Mouse (Mus musculus) midbrain, postnatal 0 days (tissue): ENCODE data around the gene Cldn6. TPM values are rescaled to one million over a fixed set of nuclear protein-coding genes. Genes with fewer than 3 reads are reported as not detected.

ENCODE experiments used
- ATAC-seq: fragments of 200-750 bp; cut with Nextera tagmentation; 2 replicates; pipeline ENCODE4 v1.8.0; 2017; ENCODE audit warnings: moderate number of reproducible peaks, mild to moderate bottlenecking, moderate TSS enrichment, moderate library complexity; ENCODE audit not compliant: low FRiP score
- DNase-seq: peaks from one replicate; pipeline ENCODE4 v3.0.0-alpha.2; 2015; ENCODE audit warnings: low spot score
- H3K27ac ChIP-seq: fragments of 300-500 bp; sonication (generic); 2 replicates; pipeline ENCODE4 v1.5.1; 2014; ENCODE audit warnings: low read depth, mild to moderate bottlenecking, low read length, mixed read lengths
- H3K27me3 ChIP-seq: fragments of 300-500 bp; sonication (generic); 2 replicates; pipeline ENCODE4 v1.6.1; 2014; ENCODE audit warnings: low read length, control low read depth, mixed read lengths; ENCODE audit not compliant: insufficient read depth
- H3K36me3 ChIP-seq: fragments of 300-500 bp; sonication (generic); 2 replicates; pipeline ENCODE4 v1.6.1; 2014; ENCODE audit warnings: low read length, control low read depth, mixed read lengths; ENCODE audit not compliant: insufficient read depth
- H3K4me1 ChIP-seq: fragments of 300-500 bp; sonication (generic); 2 replicates; pipeline ENCODE4 v1.6.1; 2014; ENCODE audit warnings: mild to moderate bottlenecking, control low read depth, antibody characterized with exemption, low read length, mixed read lengths; ENCODE audit not compliant: insufficient read depth
- H3K4me2 ChIP-seq: fragments of 300-500 bp; sonication (generic); 2 replicates; pipeline ENCODE4 v1.6.1; 2014; ENCODE audit warnings: low read depth, mild to moderate bottlenecking, low read length, mixed read lengths; ENCODE audit not compliant: poor library complexity, severe bottlenecking
- H3K4me3 ChIP-seq: fragments of 300-500 bp; sonication (generic); 2 replicates; pipeline ENCODE4 v1.5.1; 2014; ENCODE audit warnings: low read depth, mild to moderate bottlenecking, low read length, moderate library complexity
- H3K9ac ChIP-seq: fragments of 300-500 bp; sonication (generic); replicated peaks from 2 replicates; pipeline ENCODE4 v1.6.1; 2014; ENCODE audit warnings: mild to moderate bottlenecking, low read length, moderate library complexity, mixed read lengths; ENCODE audit not compliant: poor library complexity, severe bottlenecking
- H3K9me3 ChIP-seq: fragments of 300-500 bp; sonication (generic); 2 replicates; pipeline ENCODE4 v1.6.1; 2016; ENCODE audit warnings: low read length, control low read depth
- CTCF ChIP-seq: IDR thresholded peaks from 2 replicates; pipeline ENCODE4 v1.5.1; 2016; ENCODE audit warnings: antibody characterized with exemption, mild to moderate bottlenecking
- WGBS: fragments of 180-500 bp; shearing (Covaris S2); extraction: QIAGEN DNeasy Blood & Tissue Kit; methylation state at CpG from one replicate; pipeline ENCODE4 v1.1.7; 2014; 5-methylcytosine and 5-hydroxymethylcytosine counted together
- polyA plus RNA-seq: library from polyadenylated mRNA; unstranded; fragments of >200 nt; fragmentation: Nextera tagmentation; extraction: Ambion mirVana; gene quantifications from 2 replicates; pipeline ENCODE4 v1.2.1, GENCODE M21; 2015
- total RNA-seq: library from RNA; depleted of rRNA; stranded (reverse); fragments of >200 nt; gene quantifications from 2 replicates; pipeline ENCODE4 v1.2.3, GENCODE M21; 2014

The Cldn6 gene
- total and polyA plus RNA-seq, 2 experiments from 2014 or later = 0.56 to 0.60 TPM

DNA sequence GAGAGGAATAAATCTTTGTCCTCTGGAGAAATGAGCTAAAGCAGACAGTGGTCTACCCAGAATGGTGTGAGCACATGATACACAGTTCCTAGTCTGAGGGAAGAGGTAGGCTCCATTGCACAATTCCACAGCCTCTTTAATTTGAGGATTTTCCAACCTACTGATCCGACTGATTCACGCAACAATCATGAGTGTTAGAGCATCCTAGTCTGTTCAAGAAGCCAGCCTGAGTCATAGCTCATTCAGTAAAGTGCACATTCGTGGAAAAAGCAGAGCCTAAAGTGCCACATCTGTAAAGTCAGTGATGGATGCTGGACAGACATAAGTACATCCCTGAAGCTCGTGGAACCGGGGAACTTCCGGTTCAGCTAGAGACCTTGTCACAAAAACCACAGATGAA, 27.7 kb upstream of the Cldn6 start:
- Histone ChIP-seq H3K27me3 (no peaks in the 10 kb centered on the region), H3K9me3 (no peaks in the 10 kb centered on the region), H3K4me2 (no peak overlapping the region), H3K9ac (no peak overlapping the region), H3K4me1 (no peaks in the 10 kb centered on the region), H3K36me3 (no peaks in the 10 kb centered on the region), H3K4me3 (no peak overlapping the region), H3K27ac (no peak overlapping the region)
- DNase-seq = no peak
- no peak for ATAC-seq
- TF ChIP-seq CTCF = no peak
- 84% methylated on average over 6 of the region's 6 CpGs for WGBS

GRCm38 (mm10) chr17:23653324-23653723, 25.7 kb upstream of the Cldn6 start:
- WGBS = 78% methylated on average over 1 of the region's 2 CpGs
- peak; percentile 30 for TF ChIP-seq CTCF
- H3K4me2 ChIP-seq = no peak overlapping the region

DNA sequence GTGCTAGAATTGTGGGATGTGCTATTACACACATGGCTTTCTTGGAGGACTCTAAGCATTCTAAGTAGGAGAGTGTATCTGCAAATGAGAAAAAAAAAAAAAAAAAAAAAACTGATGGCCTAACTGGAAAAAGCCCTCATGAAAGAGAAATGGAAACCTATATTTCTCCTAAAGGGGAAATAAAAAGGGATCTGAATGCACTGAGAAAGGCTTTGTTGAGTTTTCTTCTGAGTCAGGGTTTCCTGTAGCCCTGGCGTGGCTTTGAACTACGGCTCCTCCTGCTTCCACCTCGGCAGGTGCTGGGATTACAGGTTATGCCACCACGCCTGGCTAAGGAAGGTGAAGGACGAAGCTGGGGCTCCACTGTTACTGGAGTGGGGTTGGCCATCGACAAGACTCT, 25.0 kb upstream of the Cldn6 start:
- DNase-seq (no peak), ATAC-seq (no peak)
- Histone ChIP-seq H3K27ac (no peak overlapping the region), H3K27me3 (no peaks in the 10 kb centered on the region; the same call in 1 of the 2 replicates), H3K4me3 (no peak overlapping the region), H3K36me3 (no peaks in the 10 kb centered on the region), H3K9ac (no peak overlapping the region), H3K4me2 (no peak overlapping the region), H3K4me1 (no peaks in the 10 kb centered on the region), H3K9me3 (no peaks in the 10 kb centered on the region)
- TF ChIP-seq CTCF = no peak
- WGBS = 66% methylated on average over 6 of the region's 6 CpGs

More at GRCm38 (mm10) chr17:23653324-23653723, 25.7 kb upstream of the Cldn6 start:
- H3K36me3 ChIP-seq = no peaks in the 10 kb centered on the region
- DNase-seq (no peak), ATAC-seq (no peak)
- no peak overlapping the region for H3K27ac ChIP-seq
- H3K27me3 ChIP-seq = no peaks in the 10 kb centered on the region; the same call in 1 of the 2 replicates
- H3K4me3 ChIP-seq = no peak overlapping the region
- H3K9ac ChIP-seq = no peak overlapping the region
- H3K9me3 ChIP-seq = no peaks in the 10 kb centered on the region
- H3K4me1 ChIP-seq = no peaks in the 10 kb centered on the region

- Histone ChIP-seq H3K9ac (no peak overlapping the region), H3K36me3 (no peaks in the 10 kb centered on the region), H3K4me1 (no peaks in the 10 kb centered on the region), H3K27ac (no peak overlapping the region), H3K4me3 (no peak overlapping the region), H3K9me3 (no peaks in the 10 kb centered on the region), H3K4me2 (no peak overlapping the region), H3K27me3 (peaks cover 2% of the 10 kb centered on the region)
- TF ChIP-seq CTCF = no peak
- DNase-seq (no peak), ATAC-seq (no peak)
- WGBS = 63% methylated on average over 2 of the region's 2 CpGs
Measured at GRCm38 (mm10) chr17:23654410-23654809, 24.6 kb upstream of the Cldn6 start.

DNA sequence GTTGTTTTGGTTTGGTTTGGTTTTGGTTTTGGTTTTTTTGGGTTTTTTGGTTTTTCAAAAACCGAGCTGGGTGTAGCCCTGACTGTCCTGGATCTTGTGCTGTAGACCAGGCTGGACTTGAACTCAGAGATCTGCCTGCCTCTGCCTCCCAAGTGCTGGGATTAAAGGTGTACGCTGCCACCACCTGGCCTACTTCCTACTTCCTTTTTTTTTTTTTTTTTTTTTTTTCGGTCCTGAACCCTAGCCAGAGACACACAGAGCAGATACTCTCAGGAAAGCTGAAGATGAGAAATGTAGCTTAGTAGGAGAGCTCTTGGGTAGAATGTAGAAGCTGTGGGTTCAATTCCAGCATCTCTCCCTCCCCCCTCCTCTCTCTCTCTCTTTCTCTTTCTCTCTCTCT, 20.6 kb upstream of the Cldn6 start:
- no peaks in the 10 kb centered on the region for H3K36me3 ChIP-seq
- H3K4me2 ChIP-seq = no peak overlapping the region
- peaks cover 32% of the 10 kb centered on the region for H3K27me3 ChIP-seq
- no peak overlapping the region for H3K4me3 ChIP-seq
- no peaks in the 10 kb centered on the region for H3K4me1 ChIP-seq
- TF ChIP-seq CTCF = no peak
- H3K27ac ChIP-seq = no peak overlapping the region
- 87% methylated on average over 3 of the region's 3 CpGs for WGBS
- no peaks in the 10 kb centered on the region for H3K9me3 ChIP-seq
- no peak overlapping the region for H3K9ac ChIP-seq
- ATAC-seq (no peak), DNase-seq (no peak)

DNA sequence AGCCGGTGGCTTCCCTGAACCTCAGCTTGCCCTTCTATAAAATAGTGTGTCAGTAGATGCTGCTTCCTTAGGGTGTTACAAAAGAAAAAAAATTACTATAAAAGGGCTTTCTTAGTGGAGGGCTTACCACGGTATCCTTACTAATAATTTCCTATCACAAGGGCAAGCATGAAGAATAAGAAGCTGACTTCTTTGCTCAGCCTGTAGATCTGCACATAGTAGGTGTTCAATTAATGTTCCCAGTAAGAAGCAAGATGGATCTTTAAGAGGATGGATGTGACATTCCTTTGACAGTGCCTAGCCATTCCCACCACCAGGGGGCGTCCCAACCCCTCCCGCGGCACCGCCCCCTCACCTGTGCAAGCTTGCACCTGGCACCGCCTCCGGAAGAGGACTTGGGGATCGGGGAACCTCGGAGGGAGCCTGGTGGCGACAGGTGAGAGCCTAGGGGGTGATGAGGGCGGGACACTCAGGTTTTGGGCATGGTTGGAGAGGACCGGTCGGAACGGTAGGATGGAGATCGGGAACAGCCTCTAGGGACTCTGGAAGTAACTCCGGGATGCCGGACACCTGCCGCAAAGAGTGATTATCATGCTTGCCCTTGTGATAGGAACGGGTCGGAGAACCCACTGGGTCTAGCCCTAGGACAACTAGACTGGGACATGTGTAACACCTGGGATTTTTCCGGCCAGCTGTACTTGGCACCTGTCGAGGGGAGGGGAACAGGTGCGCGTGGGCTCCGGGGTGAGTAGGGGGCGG, 18.8 kb upstream of the Cldn6 start, which contains the start of gene Bicdl2:
Bicdl2 (plus strand) TSS at position 390 of the 759 bp plus-strand sequence.
- Histone ChIP-seq H3K27me3 (peaks cover 32% of the 10 kb centered on the region), H3K36me3 (no peaks in the 10 kb centered on the region), H3K27ac (no peak within 1 kb of the TSS), H3K4me3 (peak within 1 kb of the TSS; percentile 10; the same call in 1 of the 2 replicates), H3K4me2 (peak within 1 kb of the TSS; percentile 18), H3K9ac (no peak within 1 kb of the TSS), H3K9me3 (no peaks in the 10 kb centered on the region), H3K4me1 (no peaks in the 10 kb centered on the region)
- ATAC-seq (no peak), DNase-seq (no peak)
- peak; percentile 64 for TF ChIP-seq CTCF
- 7% methylated on average over 27 of the region's 27 CpGs for WGBS
